Mouse (Mus musculus) thymus, adult 2 months (tissue): ENCODE measurements around the gene Nup107.

Experiments used
- CTCF ChIP-seq: fragments of 200-500 bp; IDR thresholded peaks from 2 replicates; pipeline ENCODE4 v1.5.1; 2012; ENCODE audit warnings: mild to moderate bottlenecking, control low read depth, low read length, moderate library complexity, borderline replicate concordance; ENCODE audit not compliant: control insufficient read depth, poor library complexity, insufficient read depth; ENCODE audit errors: extremely low read depth
- POLR2A ChIP-seq: fragments of 200-500 bp; IDR thresholded peaks from 2 replicates; pipeline ENCODE4 v1.6.1; 2012; ENCODE audit warnings: mild to moderate bottlenecking, low read length, control low read depth, moderate library complexity; ENCODE audit not compliant: control insufficient read depth, poor library complexity, insufficient read depth; ENCODE audit errors: extremely low read depth

- no peak for TF ChIP-seq CTCF
- TF ChIP-seq POLR2A: no peak
These were observed 21.4 kb downstream of the Nup107 start for GRCm38 (mm10) chr10:117771131-117771510.
